Mouse (Mus musculus): ENCODE measurements around the gene Trim7.
"Not testable (repeated sequence)": the region's sequence is repeated elsewhere in the genome, so short reads cannot be mapped to it uniquely, and the experiment has no call there.

Gene Trim7

GRCm38 (mm10) chr11:48825979-48826751, at the start of gene Trim7, which contains the start of gene Gm12184:
TSS of gene Trim7 (plus strand) at chr11:48826140.
TSS of gene Gm12184 (minus strand) at chr11:48826655.
- DNase-seq (ENCODE audit: low spot score): not testable (repeated sequence)

- DNase-seq (ENCODE audit: low spot score): no peak
Observed at GRCm38 (mm10) chr11:48776664-48777063, 49.3 kb upstream of the Trim7 start.

GRCm38 (mm10) chr11:48777303-48777702, 48.6 kb upstream of the Trim7 start:
- DNase-seq (ENCODE audit: low spot score): no peak

GRCm38 (mm10) chr11:48779450-48779849, 46.5 kb upstream of the Trim7 start:
- DNase-seq (ENCODE audit: low spot score): peak; percentile 66

- no peak for DNase-seq (ENCODE audit: low spot score)
Observed at GRCm38 (mm10) chr11:48782243-48782642, 43.7 kb upstream of the Trim7 start.

- DNase-seq (ENCODE audit: low spot score): peak; percentile 56
Observed at GRCm38 (mm10) chr11:48787455-48788211, 38.3 kb upstream of the Trim7 start.

- peak; percentile 93 for DNase-seq (ENCODE audit: low spot score)
Observed at GRCm38 (mm10) chr11:48788311-48789089, 37.4 kb upstream of the Trim7 start.

- DNase-seq (ENCODE audit: low spot score): no peak
Observed at GRCm38 (mm10) chr11:48789215-48789614, 36.7 kb upstream of the Trim7 start.

GRCm38 (mm10) chr11:48789973-48790823, 35.7 kb upstream of the Trim7 start:
- peak; percentile 92 for DNase-seq (ENCODE audit: low spot score)

GRCm38 (mm10) chr11:48790946-48791345, 35.0 kb upstream of the Trim7 start:
- no peak for DNase-seq (ENCODE audit: low spot score)

- not testable (repeated sequence) for DNase-seq (ENCODE audit: low spot score)
Observed at GRCm38 (mm10) chr11:48791894-48792293, 34.0 kb upstream of the Trim7 start.

GRCm38 (mm10) chr11:48793184-48793583, 32.8 kb upstream of the Trim7 start:
- no peak for DNase-seq (ENCODE audit: low spot score)

- no peak for DNase-seq (ENCODE audit: low spot score)
Observed at GRCm38 (mm10) chr11:48795221-48795620, 30.7 kb upstream of the Trim7 start.

GRCm38 (mm10) chr11:48796290-48796689, 29.6 kb upstream of the Trim7 start:
- no peak for DNase-seq (ENCODE audit: low spot score)

- no peak for DNase-seq (ENCODE audit: low spot score)
Observed at GRCm38 (mm10) chr11:48797287-48797686, 28.7 kb upstream of the Trim7 start.

- DNase-seq (ENCODE audit: low spot score): no peak
Observed at GRCm38 (mm10) chr11:48798308-48798707, 27.6 kb upstream of the Trim7 start.

GRCm38 (mm10) chr11:48798984-48799920, 26.7 kb upstream of the Trim7 start:
- no peak for DNase-seq (ENCODE audit: low spot score)

GRCm38 (mm10) chr11:48799921-48800701, 25.8 kb upstream of the Trim7 start, which contains the start of gene Rack1:
TSS of gene Rack1 (plus strand) at chr11:48800332.
- peak; percentile 94 for DNase-seq (ENCODE audit: low spot score)
